Mouse (Mus musculus) spleen, adult 2 months (tissue): Measurements from ENCODE around the gene 1700001C02Rik. TPM values are rescaled to one million over a fixed set of nuclear protein-coding genes. Genes with fewer than 3 reads are reported as not detected.
A peak's percentile ranks its signal among the peaks of the same experiment; 100 is the strongest.

Experiments used
- DNase-seq, 2 experiments: peaks; one replicate each; pipeline versions ENCODE4 v3.0.0 to v3.0.0-alpha.2; 2012 to 2021; ENCODE audit warnings: low spot score in 2 of 2, low read depth in 1 of 2
- H3K27ac ChIP-seq: fragments of 200-500 bp; 2 replicates; pipeline ENCODE4 v1.5.1; 2012; ENCODE audit warnings: low read length, inconsistent platforms; ENCODE audit not compliant: insufficient read depth
- H3K27me3 ChIP-seq: fragments of 200-500 bp; 2 replicates; pipeline ENCODE4 v1.6.1; 2012; ENCODE audit warnings: mild to moderate bottlenecking, moderate library complexity, low read length, inconsistent platforms; ENCODE audit not compliant: control insufficient read depth, insufficient read depth
- H3K36me3 ChIP-seq: fragments of 200-500 bp; 2 replicates; pipeline ENCODE4 v1.6.1; 2012; ENCODE audit warnings: mild to moderate bottlenecking, low read length, inconsistent platforms; ENCODE audit not compliant: control insufficient read depth, insufficient read depth
- H3K4me1 ChIP-seq: fragments of 200-500 bp; 2 replicates; pipeline ENCODE4 v1.6.1; 2011; ENCODE audit warnings: inconsistent platforms; ENCODE audit not compliant: control insufficient read depth, insufficient read depth, insufficient read length
- H3K4me3 ChIP-seq: fragments of 200-500 bp; 2 replicates; pipeline ENCODE4 v1.5.1; 2011; ENCODE audit warnings: mild to moderate bottlenecking, inconsistent platforms; ENCODE audit not compliant: insufficient read depth, insufficient read length; ENCODE audit errors: extremely low read depth
- CTCF ChIP-seq: fragments of 200-500 bp; IDR thresholded peaks from 2 replicates; pipeline ENCODE4 v1.5.1; 2011; ENCODE audit warnings: mild to moderate bottlenecking, inconsistent platforms; ENCODE audit not compliant: insufficient read depth, insufficient read length, insufficient replicate concordance; ENCODE audit errors: extremely low read depth
- POLR2A ChIP-seq: fragments of 200-500 bp; IDR thresholded peaks from 2 replicates; pipeline ENCODE4 v1.6.1; 2011; ENCODE audit warnings: low read depth, low read length, inconsistent platforms
- WGBS: fragments of 180-500 bp; shearing (Covaris S2); methylation state at CpG from one replicate; pipeline ENCODE4 v1.1.7; 2018; 5-methylcytosine and 5-hydroxymethylcytosine counted together
- polyA plus RNA-seq: library from polyadenylated mRNA; depleted of rRNA; stranded (reverse); fragments of >200 nt; gene quantifications from 2 replicates; pipeline ENCODE4 v1.2.3, GENCODE M21; 2012

Gene 1700001C02Rik
- polyA plus RNA-seq, 1 experiment, result not detected

DNA sequence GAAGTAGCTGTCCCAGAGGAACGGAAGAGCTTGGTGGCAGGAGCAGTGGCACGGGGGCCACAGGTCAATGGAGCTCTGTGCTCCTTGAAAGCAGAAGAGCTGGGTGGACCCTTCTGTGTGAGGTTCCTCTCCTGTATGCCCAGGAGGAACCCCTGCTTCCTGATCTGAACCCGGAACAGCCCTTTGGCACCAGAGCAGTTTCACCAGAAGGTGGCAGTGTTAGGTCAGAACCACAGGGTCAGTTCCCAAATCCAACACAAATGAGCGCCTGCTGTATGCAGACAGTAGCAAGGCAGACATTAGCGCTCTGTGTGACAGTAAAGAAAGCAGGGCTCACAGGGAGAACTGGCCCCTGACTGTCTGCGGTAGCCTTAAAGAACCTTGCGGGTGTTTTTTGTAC is 50.5 kb downstream of the 1700001C02Rik start:
- H3K27me3 ChIP-seq, result no peaks in the 10 kb centered on the region
- WGBS, result 52% methylated on average over 7 of the region's 7 CpGs
- TF ChIP-seq CTCF (peak; percentile 68; the same call in 1 of the 2 replicates), POLR2A (no peak)
- no peaks in the 10 kb centered on the region for H3K36me3 ChIP-seq
- DNase-seq, result peak; percentile 36 to 56
- no peak overlapping the region for H3K4me3 ChIP-seq
- no peaks in the 10 kb centered on the region; the same call in 1 of the 2 replicates for H3K4me1 ChIP-seq
- H3K27ac ChIP-seq, result no peak overlapping the region

- WGBS, result 83% methylated on average over 5 of the region's 5 CpGs
- Histone ChIP-seq H3K4me3 (no peak overlapping the region), H3K36me3 (no peaks in the 10 kb centered on the region), H3K4me1 (peaks cover 3% of the 10 kb centered on the region; the same call in 1 of the 2 replicates), H3K27me3 (no peaks in the 10 kb centered on the region), H3K27ac (no peak overlapping the region)
- TF ChIP-seq POLR2A (no peak), CTCF (no peak)
- DNase-seq, result no peak
Measured at GRCm38 (mm10) chr5:30518108-30518507, 52.3 kb downstream of the 1700001C02Rik start.

DNA sequence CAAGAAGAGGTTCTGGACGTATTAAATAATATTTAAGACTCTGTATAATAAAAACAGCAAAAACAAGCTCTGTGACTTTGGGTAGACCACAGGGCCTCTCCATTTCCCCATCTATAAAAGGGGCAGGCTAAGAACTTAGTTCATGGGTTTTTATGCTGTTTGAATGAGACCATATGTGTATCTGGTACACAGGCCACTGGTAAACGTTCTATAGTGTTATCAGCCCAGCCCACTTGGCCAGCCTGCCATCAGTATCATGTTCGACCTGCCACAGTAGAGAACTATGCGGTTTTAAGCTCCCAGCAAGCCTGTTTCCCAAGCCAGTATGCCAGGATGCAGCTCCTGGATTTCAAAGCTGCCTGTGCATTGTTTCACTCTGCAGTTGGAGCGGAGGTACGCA is 52.7 kb downstream of the 1700001C02Rik start:
- DNase-seq, result no peak
- H3K36me3 ChIP-seq, result no peaks in the 10 kb centered on the region
- no peaks in the 10 kb centered on the region for H3K27me3 ChIP-seq
- WGBS, result 81% methylated on average over 6 of the region's 6 CpGs
- no peak overlapping the region for H3K27ac ChIP-seq
- no peak overlapping the region for H3K4me3 ChIP-seq
- peaks cover 4% of the 10 kb centered on the region; the same call in 1 of the 2 replicates for H3K4me1 ChIP-seq
- no peak for TF ChIP-seq POLR2A
- no peak for TF ChIP-seq CTCF

- TF ChIP-seq POLR2A (no peak), CTCF (no peak)
- H3K27ac ChIP-seq, result no peak overlapping the region
- H3K4me1 ChIP-seq, result peaks cover 11% of the 10 kb centered on the region; the same call in 1 of the 2 replicates
- no peaks in the 10 kb centered on the region for H3K36me3 ChIP-seq
- 73% methylated on average over 7 of the region's 7 CpGs for WGBS
- DNase-seq, result no peak
- no peaks in the 10 kb centered on the region for H3K27me3 ChIP-seq
- H3K4me3 ChIP-seq, result no peak overlapping the region
Measured at GRCm38 (mm10) chr5:30519494-30519893, 53.6 kb downstream of the 1700001C02Rik start.

- H3K27me3 ChIP-seq, result no peaks in the 10 kb centered on the region
- DNase-seq, result no peak
- H3K27ac ChIP-seq, result no peak overlapping the region
- no peak overlapping the region for H3K4me3 ChIP-seq
- H3K36me3 ChIP-seq, result no peaks in the 10 kb centered on the region
- H3K4me1 ChIP-seq, result peaks cover 15% of the 10 kb centered on the region; the same call in 1 of the 2 replicates
- TF ChIP-seq POLR2A (no peak), CTCF (no peak)
- 82% methylated on average over 10 of the region's 10 CpGs for WGBS
Measured at GRCm38 (mm10) chr5:30520214-30520732, 54.4 kb downstream of the 1700001C02Rik start.

DNA sequence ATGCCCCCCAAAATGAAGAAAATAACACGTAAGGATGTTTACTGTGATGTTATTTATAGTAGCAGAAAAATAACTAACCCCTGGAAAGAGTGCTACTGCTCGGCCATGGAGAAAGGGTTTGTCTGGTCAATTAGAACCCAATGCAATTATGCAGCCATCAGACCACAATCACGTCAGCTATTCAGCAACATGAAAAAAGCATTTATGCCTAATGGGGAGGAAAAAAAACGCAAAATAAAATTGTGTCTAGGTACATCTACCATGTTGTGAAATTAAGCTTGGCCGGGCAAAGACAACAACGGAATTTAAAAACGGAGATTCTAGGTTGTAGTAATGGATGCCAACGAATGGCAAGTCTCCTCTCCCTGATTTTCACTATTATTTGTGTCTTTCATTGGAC is 56.6 kb downstream of the 1700001C02Rik start:
- Histone ChIP-seq H3K36me3 (no peaks in the 10 kb centered on the region), H3K4me1 (peaks cover 15% of the 10 kb centered on the region; the same call in 1 of the 2 replicates), H3K27me3 (no peaks in the 10 kb centered on the region), H3K4me3 (no peak overlapping the region), H3K27ac (no peak overlapping the region)
- TF ChIP-seq CTCF, result no peak
- TF ChIP-seq POLR2A, result no peak
- no peak for DNase-seq
- WGBS, result 91% methylated on average over 8 of the region's 8 CpGs

DNA sequence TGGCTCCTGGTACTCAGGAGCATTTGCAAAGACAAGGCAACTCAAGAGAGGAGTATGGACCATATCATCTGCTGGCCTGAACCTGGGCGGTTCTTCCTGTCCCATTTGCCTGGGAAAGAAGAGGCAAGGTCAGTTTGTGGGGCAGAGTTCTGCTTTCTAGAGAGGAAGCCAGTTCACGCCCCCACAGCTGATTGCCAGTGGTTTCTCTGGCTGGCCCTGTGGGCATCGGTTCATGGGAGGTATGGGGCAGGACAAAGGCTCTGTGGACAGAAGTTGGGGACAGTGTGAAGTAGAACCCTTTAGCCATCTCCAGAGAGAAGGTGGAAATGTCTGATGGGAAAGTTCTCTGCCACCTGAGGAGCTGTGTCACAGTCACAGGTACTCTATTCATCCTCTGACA is 57.3 kb downstream of the 1700001C02Rik start:
- Histone ChIP-seq H3K27me3 (no peaks in the 10 kb centered on the region), H3K4me3 (no peak overlapping the region), H3K36me3 (no peaks in the 10 kb centered on the region), H3K4me1 (peaks cover 15% of the 10 kb centered on the region; the same call in 1 of the 2 replicates), H3K27ac (no peak overlapping the region)
- TF ChIP-seq CTCF (no peak), POLR2A (no peak)
- WGBS, result 15% methylated on average over 3 of the region's 3 CpGs
- DNase-seq, result no peak
